19 mouse cellular contexts compared by ENCODE assay signal in the genomic region with DNA sequence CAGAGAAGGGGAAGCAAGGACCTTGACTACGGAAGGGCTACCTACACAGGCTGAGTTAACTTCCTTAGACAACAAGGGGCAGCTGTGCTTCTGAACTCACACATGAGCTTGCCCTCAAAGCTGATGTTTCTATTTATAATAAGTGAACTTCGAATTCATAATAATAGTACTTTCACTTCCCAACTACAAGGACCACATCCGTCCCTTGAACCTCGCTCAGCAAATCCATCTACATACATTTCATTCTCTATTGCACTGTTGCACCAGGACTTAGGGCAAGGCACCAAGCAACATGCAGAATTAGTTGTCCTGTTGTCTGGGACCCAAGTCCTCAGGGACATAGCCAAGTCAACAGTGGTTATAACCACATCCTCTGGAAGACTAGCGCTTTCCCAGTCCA.
A peak's percentile ranks its signal among the peaks of the same experiment; 100 is the strongest.
DNase-seq lines count a peak whose midpoint lies in the region; ATAC-seq lines count a peak whose summit lies in the region.
"Had no signal": no experiment of that assay in that cellular context is flagged by ENCODE, and none has a peak within 500 bp of the region (broad histone marks: within the 10 kb centered on the region; RNA-seq: fewer than 3 reads in every experiment).

No protein-coding gene starts in this region.

- peak; percentile 24 for DNase-seq in lung, postnatal 36 days
- DNase-seq in lung, postnatal 14 days = no peak
- no peak for DNase-seq in gastrocnemius, postnatal 4 days (ENCODE audit: low spot score in 2 of 2)
- no peak for DNase-seq in embryo, embryonic 11 days
- DNase-seq in thymus, postnatal 14 days = no peak
- DNase-seq: adrenal gland, postnatal 10 days; cerebellum, adult 11 months; gastrocnemius, postnatal 25 days; kidney, adult 9 months; kidney, postnatal 4 days; lung, embryonic 14.5 days; right cerebral cortex, postnatal 25 days had no signal

- ATAC-seq in common myeloid progenitor, adult 5-6 weeks (replicated peaks; ENCODE audit: low read depth, poor library complexity, severe bottlenecking) = peak; percentile 85
- peak; percentile 53 for ATAC-seq in monocyte, adult 5-6 weeks (replicated peaks; ENCODE audit: insufficient number of reproducible peaks, low FRiP score, low TSS enrichment, poor library complexity, severe bottlenecking)
- ATAC-seq: activated CD4-positive, CD25-positive, alpha-beta regulatory T cell, adult 4 months; forebrain, embryonic 14.5 days; liver, embryonic 12.5 days; midbrain, embryonic 13.5 days; Patski had no signal
